Mouse (Mus musculus) hindbrain, embryonic 10.5 days (tissue): ENCODE measurements around the gene Sept5. TPM values are rescaled to one million over a fixed set of nuclear protein-coding genes. Genes with fewer than 3 reads are reported as not detected.

Source experiments
- DNase-seq: peaks from one replicate; pipeline ENCODE4 v3.0.0-alpha.2; 2017; ENCODE audit warnings: low spot score
- H3K27ac ChIP-seq: fragments of 300-500 bp; sonication (generic); 2 replicates; pipeline ENCODE4 v1.5.1; 2016; ENCODE audit warnings: mild to moderate bottlenecking, moderate library complexity
- H3K27me3 ChIP-seq: fragments of 300-500 bp; sonication (generic); 2 replicates; pipeline ENCODE4 v1.6.1; 2016; ENCODE audit warnings: mild to moderate bottlenecking; ENCODE audit not compliant: poor library complexity, insufficient read depth, severe bottlenecking
- H3K36me3 ChIP-seq: fragments of 300-500 bp; sonication (generic); 2 replicates; pipeline ENCODE4 v1.6.1; 2016; ENCODE audit warnings: mild to moderate bottlenecking, moderate library complexity
- H3K4me1 ChIP-seq: fragments of 300-500 bp; sonication (generic); replicated peaks from 2 replicates; pipeline ENCODE4 v1.6.1; 2016; ENCODE audit warnings: mild to moderate bottlenecking
- H3K4me3 ChIP-seq: fragments of 300-500 bp; sonication (generic); 2 replicates; pipeline ENCODE4 v1.5.1; 2016; ENCODE audit warnings: mild to moderate bottlenecking, moderate library complexity
- H3K9me3 ChIP-seq: fragments of 300-500 bp; sonication (generic); 2 replicates; pipeline ENCODE4 v1.6.1; 2016; ENCODE audit warnings: mild to moderate bottlenecking, moderate library complexity
- WGBS: fragments of 180-500 bp; shearing (Covaris S2); methylation state at CpG from one replicate; pipeline ENCODE4 v1.1.7; 2016; 5-methylcytosine and 5-hydroxymethylcytosine counted together
- polyA plus RNA-seq: library from polyadenylated mRNA; unstranded; fragments of >200 nt; fragmentation: Nextera tagmentation; extraction: Ambion mirVana; gene quantifications from 2 replicates; pipeline ENCODE4 v1.2.1, GENCODE M21; 2016

Sept5 gene
- polyA plus RNA-seq, 1 experiment from 2014 or later: 71.9 TPM

- Histone ChIP-seq H3K27me3 (peaks cover 99% of the 10 kb centered on the region), H3K4me1 (peaks cover 70% of the 10 kb centered on the region), H3K36me3 (peaks cover 33% of the 10 kb centered on the region), H3K4me3 (peak overlapping the region; percentile 56), H3K9me3 (no peaks in the 10 kb centered on the region), H3K27ac (peak overlapping the region; percentile 17; the same call in 1 of the 2 replicates)
- peak; percentile 56 for DNase-seq
- WGBS: under 1% methylated on average over 74 of the region's 74 CpGs
These were observed 9.0 kb downstream of the Sept5 start for GRCm38 (mm10) chr16:18620601-18621361.

DNA sequence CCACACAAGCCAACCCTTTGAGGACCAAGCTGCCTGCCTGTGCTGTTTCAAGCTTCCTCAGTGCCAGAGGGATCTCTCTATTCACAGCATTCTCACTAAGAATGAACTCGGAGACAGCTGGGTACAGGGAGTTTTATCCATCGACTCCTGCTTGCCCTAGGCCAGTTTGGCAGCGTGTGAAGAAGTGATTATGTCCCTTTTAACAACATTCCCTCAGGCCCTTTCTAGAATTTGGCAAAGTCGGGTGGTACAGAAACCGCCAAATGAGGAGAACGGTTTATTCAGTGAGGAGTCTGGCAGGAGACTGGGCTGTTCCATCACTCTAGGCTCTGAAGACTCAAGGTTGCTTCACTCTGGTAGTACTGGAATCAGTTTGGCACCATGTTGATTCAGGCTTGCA, 9.6 kb downstream of the Sept5 start:
- WGBS: 21% methylated on average over 6 of the region's 6 CpGs
- H3K4me3 ChIP-seq: no peak overlapping the region

DNA sequence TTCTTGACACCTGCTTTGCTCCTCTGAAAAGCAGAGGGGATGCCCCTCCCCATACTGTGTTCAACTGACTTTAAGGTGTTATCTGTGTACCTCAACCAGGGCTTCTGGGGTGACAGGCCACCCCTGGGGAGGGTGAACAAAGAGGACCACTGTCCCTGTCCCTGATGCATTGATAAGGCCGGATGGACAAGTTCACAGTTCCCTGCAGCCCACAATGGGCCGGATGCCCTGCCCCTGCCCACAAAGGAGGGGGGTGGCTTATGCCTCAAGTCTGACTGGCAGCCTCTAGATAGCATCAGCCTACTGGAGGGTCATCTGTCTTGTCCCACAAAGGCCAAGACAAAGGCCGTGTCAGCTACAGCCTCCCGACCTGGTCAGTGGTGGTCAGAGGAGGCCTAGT, 10.6 kb downstream of the Sept5 start:
- no peak overlapping the region for H3K27ac ChIP-seq
- peaks cover 22% of the 10 kb centered on the region for H3K36me3 ChIP-seq
- no peak overlapping the region for H3K4me3 ChIP-seq
- H3K9me3 ChIP-seq: no peaks in the 10 kb centered on the region
- H3K4me1 ChIP-seq: peaks cover 69% of the 10 kb centered on the region
- H3K27me3 ChIP-seq: peaks cover 99% of the 10 kb centered on the region
- WGBS: 37% methylated on average over 4 of the region's 4 CpGs
- no peak for DNase-seq

More for the DNA sequence above, 9.6 kb downstream of the Sept5 start:
- DNase-seq: no peak
- Histone ChIP-seq H3K4me1 (peaks cover 67% of the 10 kb centered on the region), H3K27ac (no peak overlapping the region), H3K36me3 (peaks cover 33% of the 10 kb centered on the region), H3K9me3 (no peaks in the 10 kb centered on the region), H3K27me3 (peaks cover 99% of the 10 kb centered on the region)

DNA sequence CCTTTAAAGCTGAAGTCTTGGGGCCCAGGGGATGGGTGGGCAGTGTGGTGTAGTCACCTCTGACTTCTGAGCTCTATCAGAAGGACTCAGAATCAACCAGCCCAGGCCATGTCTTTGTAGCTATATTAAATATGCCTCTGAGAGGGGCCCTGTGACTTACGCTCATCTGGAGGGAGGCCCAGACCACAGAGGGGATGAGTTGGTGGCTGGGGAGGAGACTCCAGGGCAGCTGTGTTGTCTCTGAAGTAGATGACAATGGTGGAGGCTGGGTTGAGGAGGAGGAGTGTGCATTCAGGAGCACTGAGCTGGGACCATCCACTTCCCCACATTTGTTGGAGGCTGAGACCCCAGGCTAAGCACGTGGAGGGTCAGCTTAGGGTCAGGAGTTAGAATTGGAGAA, 11.5 kb downstream of the Sept5 start:
- 45% methylated on average over 2 of the region's 2 CpGs for WGBS
- peaks cover 68% of the 10 kb centered on the region for H3K4me1 ChIP-seq
- H3K36me3 ChIP-seq: peaks cover 13% of the 10 kb centered on the region
- no peaks in the 10 kb centered on the region for H3K9me3 ChIP-seq
- DNase-seq: no peak
- peaks cover 99% of the 10 kb centered on the region for H3K27me3 ChIP-seq
- no peak overlapping the region for H3K4me3 ChIP-seq
- H3K27ac ChIP-seq: no peak overlapping the region

DNA sequence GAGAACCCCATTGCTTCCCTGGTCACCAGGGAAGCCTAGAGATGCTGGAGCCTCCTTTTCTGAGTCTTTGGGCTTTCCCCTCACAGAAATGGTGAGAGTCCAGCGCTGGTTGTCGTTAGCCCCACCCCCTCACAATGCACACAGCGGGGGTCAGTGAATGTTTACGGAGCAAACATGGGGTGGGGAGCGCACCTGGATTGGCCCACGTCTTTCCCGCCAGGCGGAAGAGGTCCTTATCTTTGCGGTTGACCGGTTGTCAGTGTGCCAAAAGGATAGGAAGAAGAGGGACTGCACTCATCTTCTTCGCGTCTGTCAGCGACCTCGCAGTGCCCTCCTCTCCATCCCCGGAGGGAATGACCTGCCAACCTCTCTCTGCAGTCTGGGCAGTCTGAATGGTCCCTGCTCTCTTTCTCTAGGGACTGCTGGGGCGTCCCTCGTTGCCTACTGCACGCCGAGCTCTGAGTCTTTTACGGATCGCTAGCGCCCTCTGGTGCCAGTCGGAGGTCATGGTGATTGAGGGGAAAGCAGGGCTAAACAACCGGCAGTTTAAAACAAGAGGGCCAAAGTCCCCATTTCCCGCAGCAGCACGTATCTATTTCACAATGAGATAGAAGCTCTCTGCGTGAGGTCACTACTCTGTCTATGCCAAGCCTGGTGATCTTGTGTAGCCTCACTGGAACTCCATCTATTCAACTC, 12.2 kb downstream of the Sept5 start:
- Histone ChIP-seq H3K9me3 (no peaks in the 10 kb centered on the region), H3K27me3 (peaks cover 99% of the 10 kb centered on the region), H3K4me1 (peaks cover 66% of the 10 kb centered on the region), H3K27ac (peak overlapping the region; percentile 3; the same call in 1 of the 2 replicates), H3K36me3 (peaks cover 6% of the 10 kb centered on the region), H3K4me3 (peak overlapping the region; percentile 39)
- WGBS: 2% methylated on average over 27 of the region's 27 CpGs
- peak; percentile 89 for DNase-seq

- no peak for DNase-seq
- peak overlapping the region; percentile 73; the same call in 1 of the 2 replicates for H3K27ac ChIP-seq
- H3K4me1 ChIP-seq: peaks cover 60% of the 10 kb centered on the region
- H3K4me3 ChIP-seq: no peak overlapping the region
- 91% methylated on average over 3 of the region's 3 CpGs for WGBS
- no peaks in the 10 kb centered on the region for H3K9me3 ChIP-seq
- peaks cover 99% of the 10 kb centered on the region for H3K27me3 ChIP-seq
- H3K36me3 ChIP-seq: no peaks in the 10 kb centered on the region
These were observed 16.5 kb downstream of the Sept5 start for GRCm38 (mm10) chr16:18613301-18613700.

- peaks cover 56% of the 10 kb centered on the region for H3K4me1 ChIP-seq
- peaks cover 98% of the 10 kb centered on the region for H3K27me3 ChIP-seq
- peak overlapping the region; percentile 73 for H3K27ac ChIP-seq
- WGBS: 63% methylated on average over 13 of the region's 13 CpGs
- no peak overlapping the region for H3K4me3 ChIP-seq
- no peak for DNase-seq
- H3K9me3 ChIP-seq: no peaks in the 10 kb centered on the region
- H3K36me3 ChIP-seq: no peaks in the 10 kb centered on the region
These were observed 18.0 kb downstream of the Sept5 start for GRCm38 (mm10) chr16:18611752-18612151.

DNA sequence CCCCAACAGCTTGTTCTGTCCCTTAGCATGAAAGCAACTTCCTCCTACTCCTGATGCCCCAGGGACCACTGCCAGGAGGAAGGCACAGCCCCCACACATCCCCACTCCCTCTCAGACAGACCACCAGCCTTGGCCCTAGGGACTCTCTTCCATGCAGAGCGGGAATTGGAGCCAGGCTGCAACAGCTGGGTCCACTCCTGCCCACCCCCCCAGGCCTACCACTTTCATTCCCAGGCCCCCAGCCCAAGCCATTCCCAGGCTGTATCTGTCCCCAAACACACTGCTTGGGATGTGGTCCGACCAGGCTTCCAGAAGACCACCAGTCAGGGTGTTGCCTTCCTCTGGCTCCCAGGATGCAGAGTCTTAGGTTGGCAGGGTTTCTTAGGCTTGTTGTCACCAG, 20.7 kb downstream of the Sept5 start:
- Histone ChIP-seq H3K36me3 (no peaks in the 10 kb centered on the region), H3K9me3 (no peaks in the 10 kb centered on the region), H3K27me3 (peaks cover 91% of the 10 kb centered on the region), H3K4me1 (peaks cover 56% of the 10 kb centered on the region), H3K4me3 (no peak overlapping the region), H3K27ac (no peak overlapping the region; the same call in 1 of the 2 replicates)
- no peak for DNase-seq
- 62% methylated on average over 2 of the region's 2 CpGs for WGBS

DNA sequence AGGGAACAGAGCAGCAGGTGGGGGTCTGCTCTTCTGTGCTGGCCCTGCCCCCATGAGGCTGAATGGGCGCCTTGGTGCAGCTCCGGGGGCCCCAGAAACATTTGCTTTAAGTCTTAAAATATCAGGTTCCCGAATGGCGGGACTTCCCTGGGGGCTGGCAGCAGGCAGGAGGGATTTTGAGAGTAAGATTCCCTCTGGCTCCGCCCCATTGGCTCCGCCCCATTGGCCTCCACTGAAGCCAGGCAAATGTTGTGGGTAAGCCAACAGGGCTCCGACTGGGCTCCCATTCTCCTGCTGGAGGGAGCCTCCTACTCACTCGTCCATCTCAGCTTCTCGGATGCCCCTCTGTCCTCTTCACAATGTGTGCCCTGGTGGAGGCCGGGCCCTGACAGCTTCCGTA, 21.5 kb downstream of the Sept5 start:
- H3K36me3 ChIP-seq: no peaks in the 10 kb centered on the region
- WGBS: 4% methylated on average over 11 of the region's 11 CpGs
- H3K27me3 ChIP-seq: peaks cover 87% of the 10 kb centered on the region
- H3K4me3 ChIP-seq: peak overlapping the region; percentile 23
- no peaks in the 10 kb centered on the region for H3K9me3 ChIP-seq
- H3K27ac ChIP-seq: peak overlapping the region; percentile 23; the same call in 1 of the 2 replicates
- DNase-seq: peak; percentile 39
- H3K4me1 ChIP-seq: peaks cover 61% of the 10 kb centered on the region

DNA sequence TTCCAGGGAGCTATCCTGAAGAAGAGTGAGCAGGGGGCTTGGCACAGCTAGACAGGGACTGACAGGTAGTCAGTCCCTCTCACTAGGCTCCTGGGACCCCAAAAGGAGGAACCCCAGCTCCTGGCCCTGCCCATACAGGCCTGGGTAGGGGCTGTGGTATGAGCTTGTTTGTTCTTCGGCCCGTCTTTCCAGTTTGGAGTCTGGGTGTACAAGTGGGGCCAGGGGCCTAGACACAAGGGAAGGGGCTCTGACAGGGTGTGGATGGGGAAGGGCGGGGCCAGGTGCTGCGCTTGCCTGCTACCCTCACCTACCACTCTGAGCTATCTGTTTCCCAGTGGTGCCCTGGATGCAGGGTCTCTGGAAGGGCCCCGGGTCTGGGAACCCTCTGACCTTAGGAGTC, 24.0 kb downstream of the Sept5 start:
- no peak overlapping the region for H3K27ac ChIP-seq
- H3K9me3 ChIP-seq: no peaks in the 10 kb centered on the region
- H3K36me3 ChIP-seq: no peaks in the 10 kb centered on the region
- peaks cover 65% of the 10 kb centered on the region for H3K27me3 ChIP-seq
- peaks cover 54% of the 10 kb centered on the region for H3K4me1 ChIP-seq
- 80% methylated on average over 5 of the region's 5 CpGs for WGBS
- no peak overlapping the region for H3K4me3 ChIP-seq
- DNase-seq: no peak

GRCm38 (mm10) chr16:18604267-18604701, 25.5 kb downstream of the Sept5 start:
- peak; percentile 28 for DNase-seq
- peaks cover 47% of the 10 kb centered on the region for H3K4me1 ChIP-seq
- H3K27me3 ChIP-seq: peaks cover 59% of the 10 kb centered on the region
- H3K36me3 ChIP-seq: no peaks in the 10 kb centered on the region
- WGBS: 65% methylated on average over 8 of the region's 8 CpGs
- no peak overlapping the region for H3K4me3 ChIP-seq
- H3K9me3 ChIP-seq: no peaks in the 10 kb centered on the region
- H3K27ac ChIP-seq: peak overlapping the region; percentile 66

- peak; percentile 46 for DNase-seq
- Histone ChIP-seq H3K9me3 (no peaks in the 10 kb centered on the region), H3K36me3 (no peaks in the 10 kb centered on the region), H3K27ac (peak overlapping the region; percentile 74), H3K4me3 (no peak overlapping the region), H3K27me3 (peaks cover 44% of the 10 kb centered on the region), H3K4me1 (peaks cover 28% of the 10 kb centered on the region)
- 58% methylated on average over 7 of the region's 7 CpGs for WGBS
These were observed 28.3 kb downstream of the Sept5 start for GRCm38 (mm10) chr16:18601447-18601846.

DNA sequence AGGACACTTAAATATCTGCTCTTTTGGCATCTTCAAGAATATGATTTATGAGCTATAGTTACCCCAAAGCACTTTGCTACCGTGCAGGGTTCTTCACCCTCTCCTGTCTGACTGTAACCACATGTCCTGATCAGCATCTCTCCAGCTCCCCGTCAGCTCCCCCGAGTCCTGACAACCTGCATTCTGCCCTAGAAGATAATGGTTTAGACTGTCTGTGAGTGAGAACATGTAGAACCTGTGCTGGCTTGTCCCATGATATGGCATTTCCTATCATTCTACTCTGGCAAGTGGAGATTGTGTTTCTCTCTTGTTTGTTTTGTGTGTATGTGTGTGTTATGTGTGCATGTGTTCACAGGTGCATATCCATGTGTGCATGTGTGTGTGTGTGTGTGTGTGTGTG, 31.7 kb downstream of the Sept5 start:
- Histone ChIP-seq H3K36me3 (no peaks in the 10 kb centered on the region), H3K4me3 (no peak overlapping the region), H3K9me3 (no peaks in the 10 kb centered on the region), H3K4me1 (peaks cover 21% of the 10 kb centered on the region), H3K27me3 (peaks cover 57% of the 10 kb centered on the region), H3K27ac (no peak overlapping the region)
- WGBS: 85% methylated on average over 3 of the region's 3 CpGs
- DNase-seq: no peak
